Mouse (Mus musculus) heart, embryonic 11.5 days (tissue): ENCODE results near the gene Napb. TPM values are rescaled to one million over a fixed set of nuclear protein-coding genes. Genes with fewer than 3 reads are reported as not detected.

Experiments
- ATAC-seq: fragments of 200-750 bp; cut with Nextera tagmentation; replicated peaks from 2 replicates; pipeline ENCODE4 v1.8.0; 2017; ENCODE audit warnings: moderate library complexity; ENCODE audit not compliant: insufficient number of reproducible peaks, low FRiP score, low TSS enrichment
- H3K27ac ChIP-seq: fragments of 300-500 bp; sonication (generic); 2 replicates; pipeline ENCODE4 v1.5.1; 2014; ENCODE audit warnings: mild to moderate bottlenecking, low read depth, low read length
- H3K27me3 ChIP-seq: fragments of 300-500 bp; sonication (generic); 2 replicates; pipeline ENCODE4 v1.6.1; 2014; ENCODE audit warnings: mild to moderate bottlenecking, low read length, mixed read lengths; ENCODE audit not compliant: control insufficient read depth, insufficient read depth
- H3K36me3 ChIP-seq: fragments of 300-500 bp; sonication (generic); 2 replicates; pipeline ENCODE4 v1.6.1; 2014; ENCODE audit warnings: mild to moderate bottlenecking, low read length, moderate library complexity, mixed read lengths; ENCODE audit not compliant: control insufficient read depth, insufficient read depth
- H3K4me1 ChIP-seq: fragments of 300-500 bp; sonication (generic); 2 replicates; pipeline ENCODE4 v1.6.1; 2014; ENCODE audit warnings: low read length; ENCODE audit not compliant: control insufficient read depth, insufficient read depth
- H3K4me2 ChIP-seq: fragments of 300-500 bp; sonication (generic); 2 replicates; pipeline ENCODE4 v1.6.1; 2014; ENCODE audit warnings: mild to moderate bottlenecking, moderate library complexity
- H3K4me3 ChIP-seq: fragments of 300-500 bp; sonication (generic); 2 replicates; pipeline ENCODE4 v1.5.1; 2014; ENCODE audit warnings: low read depth, low read length
- H3K9ac ChIP-seq: fragments of 300-500 bp; sonication (generic); 2 replicates; pipeline ENCODE4 v1.6.1; 2014; ENCODE audit warnings: mild to moderate bottlenecking, low read depth, low read length, moderate library complexity
- H3K9me3 ChIP-seq: fragments of 300-500 bp; sonication (generic); replicated peaks from 2 replicates; pipeline ENCODE4 v1.6.1; 2016; ENCODE audit warnings: low read length; ENCODE audit not compliant: control insufficient read depth
- WGBS: fragments of 180-500 bp; shearing (Covaris S2); extraction: QIAGEN DNeasy Blood & Tissue Kit; methylation state at CpG from one replicate; pipeline ENCODE4 v1.1.7; 2014; ENCODE audit not compliant: insufficient replicate concordance; 5-methylcytosine and 5-hydroxymethylcytosine counted together
- polyA plus RNA-seq: library from polyadenylated mRNA; unstranded; fragments of >200 nt; fragmentation: Nextera tagmentation; extraction: Ambion mirVana; gene quantifications from 2 replicates; pipeline ENCODE4 v1.2.1, GENCODE M21; 2014

Gene Napb
- polyA plus RNA-seq, 1 experiment from 2014 or later, result 2.2 TPM

GRCm38 (mm10) chr2:148690781-148691180 lies 41.5 kb downstream of the Napb start:
- H3K27ac ChIP-seq, result no peak overlapping the region
- H3K9ac ChIP-seq, result no peak overlapping the region
- ATAC-seq, result no peak
- H3K36me3 ChIP-seq, result peaks cover 6% of the 10 kb centered on the region
- H3K4me2 ChIP-seq, result no peak overlapping the region
- H3K4me1 ChIP-seq, result 0 out of 2 replicates have a peak, but pooled peaks cover 3% of the 10 kb centered on the region
- H3K4me3 ChIP-seq, result no peak overlapping the region
- no peaks in the 10 kb centered on the region for H3K27me3 ChIP-seq
- no peaks in the 10 kb centered on the region for H3K9me3 ChIP-seq
- 94% methylated on average over 5 of the region's 5 CpGs for WGBS

- Histone ChIP-seq H3K27me3 (no peaks in the 10 kb centered on the region), H3K36me3 (peaks cover 6% of the 10 kb centered on the region), H3K9me3 (no peaks in the 10 kb centered on the region)
These were observed 42.0 kb downstream of the Napb start for GRCm38 (mm10) chr2:148690291-148690690.

GRCm38 (mm10) chr2:148689444-148690140 lies 42.7 kb downstream of the Napb start:
- Histone ChIP-seq H3K36me3 (peaks cover 10% of the 10 kb centered on the region), H3K27ac (no peak overlapping the region), H3K4me2 (no peak overlapping the region), H3K4me1 (0 out of 2 replicates have a peak, but pooled peaks cover 3% of the 10 kb centered on the region), H3K9me3 (no peaks in the 10 kb centered on the region), H3K27me3 (no peaks in the 10 kb centered on the region), H3K4me3 (no peak overlapping the region), H3K9ac (no peak overlapping the region)
- no peak for ATAC-seq
- 90% methylated on average over 6 of the region's 6 CpGs for WGBS

More at GRCm38 (mm10) chr2:148690291-148690690, 42.0 kb downstream of the Napb start:
- no peak for ATAC-seq
- Histone ChIP-seq H3K4me1 (0 out of 2 replicates have a peak, but pooled peaks cover 3% of the 10 kb centered on the region), H3K9ac (no peak overlapping the region), H3K27ac (no peak overlapping the region), H3K4me3 (no peak overlapping the region), H3K4me2 (no peak overlapping the region)
- 89% methylated on average over 3 of the region's 3 CpGs for WGBS

GRCm38 (mm10) chr2:148687971-148688370 lies 44.3 kb downstream of the Napb start:
- no peak overlapping the region for H3K9ac ChIP-seq
- H3K9me3 ChIP-seq, result no peaks in the 10 kb centered on the region
- 0 out of 2 replicates have a peak, but pooled peaks cover under 1% of the 10 kb centered on the region for H3K4me1 ChIP-seq
- H3K27ac ChIP-seq, result no peak overlapping the region
- peaks cover 19% of the 10 kb centered on the region for H3K36me3 ChIP-seq
- H3K27me3 ChIP-seq, result no peaks in the 10 kb centered on the region
- no peak overlapping the region for H3K4me2 ChIP-seq
- H3K4me3 ChIP-seq, result no peak overlapping the region
- 92% methylated on average over 5 of the region's 5 CpGs for WGBS
- no peak for ATAC-seq

GRCm38 (mm10) chr2:148686862-148687261 lies 45.4 kb downstream of the Napb start:
- 73% methylated on average over 1 of the region's 1 CpGs for WGBS
- H3K9ac ChIP-seq, result no peak overlapping the region
- no peaks in the 10 kb centered on the region for H3K9me3 ChIP-seq
- H3K36me3 ChIP-seq, result peaks cover 19% of the 10 kb centered on the region
- peaks cover 7% of the 10 kb centered on the region; the same call in 1 of the 2 replicates for H3K4me1 ChIP-seq
- no peaks in the 10 kb centered on the region for H3K27me3 ChIP-seq
- H3K4me3 ChIP-seq, result no peak overlapping the region
- H3K27ac ChIP-seq, result no peak overlapping the region
- no peak for ATAC-seq
- no peak overlapping the region for H3K4me2 ChIP-seq

GRCm38 (mm10) chr2:148685709-148686108 lies 46.6 kb downstream of the Napb start:
- no peak for ATAC-seq
- H3K27me3 ChIP-seq, result no peaks in the 10 kb centered on the region
- no peak overlapping the region for H3K27ac ChIP-seq
- H3K4me1 ChIP-seq, result peaks cover 11% of the 10 kb centered on the region; the same call in 1 of the 2 replicates
- H3K4me3 ChIP-seq, result no peak overlapping the region
- H3K4me2 ChIP-seq, result no peak overlapping the region
- no peak overlapping the region for H3K9ac ChIP-seq
- H3K9me3 ChIP-seq, result no peaks in the 10 kb centered on the region
- peaks cover 13% of the 10 kb centered on the region for H3K36me3 ChIP-seq
- 88% methylated on average over 3 of the region's 3 CpGs for WGBS

- WGBS, result 84% methylated on average over 2 of the region's 2 CpGs
- Histone ChIP-seq H3K4me2 (no peak overlapping the region; the same call in 1 of the 2 replicates), H3K27me3 (no peaks in the 10 kb centered on the region), H3K27ac (no peak overlapping the region), H3K9me3 (no peaks in the 10 kb centered on the region), H3K36me3 (peaks cover 13% of the 10 kb centered on the region), H3K9ac (no peak overlapping the region), H3K4me3 (no peak overlapping the region), H3K4me1 (peaks cover 11% of the 10 kb centered on the region; the same call in 1 of the 2 replicates)
- ATAC-seq, result no peak
These were observed 47.3 kb downstream of the Napb start for GRCm38 (mm10) chr2:148684972-148685371.

- no peak for ATAC-seq
- Histone ChIP-seq H3K9me3 (no peaks in the 10 kb centered on the region), H3K27me3 (no peaks in the 10 kb centered on the region), H3K9ac (no peak overlapping the region), H3K36me3 (peaks cover 13% of the 10 kb centered on the region), H3K4me2 (no peak overlapping the region), H3K4me3 (no peak overlapping the region), H3K4me1 (peaks cover 26% of the 10 kb centered on the region), H3K27ac (no peak overlapping the region)
- WGBS, result 83% methylated on average over 1 of the region's 1 CpGs
These were observed 49.2 kb downstream of the Napb start for GRCm38 (mm10) chr2:148683031-148683430.

GRCm38 (mm10) chr2:148681461-148681891 lies 50.8 kb downstream of the Napb start:
- Histone ChIP-seq H3K27ac (peak overlapping the region; percentile 94), H3K4me3 (peak overlapping the region; percentile 82), H3K9ac (peak overlapping the region; percentile 87), H3K4me1 (peaks cover 34% of the 10 kb centered on the region), H3K36me3 (peaks cover 14% of the 10 kb centered on the region), H3K9me3 (no peaks in the 10 kb centered on the region), H3K4me2 (peak overlapping the region; percentile 89), H3K27me3 (no peaks in the 10 kb centered on the region)
- 7% methylated on average over 17 of the region's 17 CpGs for WGBS
- peak; percentile 55 for ATAC-seq
